ENCODE assay signal across 16 mouse cellular contexts in genomic region chr13:77263400-77264179, GRCm38 (mm10).
DNase-seq lines count a peak whose midpoint lies in the region; ATAC-seq and TF ChIP-seq lines count a peak whose summit lies in the region.
"Had no signal": no experiment of that assay in that cellular context is flagged by ENCODE, and none has a peak within 500 bp of the region (broad histone marks: within the 10 kb centered on the region; RNA-seq: fewer than 3 reads in every experiment).

No protein-coding gene starts in this region.

- H3K4me1 ChIP-seq in hindbrain, embryonic 10.5 days (replicated peaks) = no peaks in the 10 kb centered on the region
- no peaks in the 10 kb centered on the region for H3K4me1 ChIP-seq in hindbrain, embryonic 16.5 days (ENCODE audit: control insufficient read depth, insufficient read depth, low read depth, low read length)
- peaks cover 12% of the 10 kb centered on the region for H3K4me1 ChIP-seq in limb, embryonic 13.5 days
- H3K4me1 ChIP-seq: hindbrain, embryonic 13.5 days had no signal

- no peak overlapping the region for H3K27ac ChIP-seq in hindbrain, embryonic 10.5 days
- no peak overlapping the region for H3K27ac ChIP-seq in hindbrain, embryonic 16.5 days (ENCODE audit: low read depth, low read length)
- no peak overlapping the region for H3K27ac ChIP-seq in limb, embryonic 13.5 days
- H3K27ac ChIP-seq: heart, adult 2 months; hindbrain, embryonic 13.5 days; stomach, postnatal 0 days had no signal

- TF ChIP-seq CTCF in brain, embryonic 14.5 days (IDR thresholded peaks at IDR 0.05; ENCODE audit: borderline replicate concordance, extremely low read depth, insufficient read depth, insufficient read length) = no peak

- peak; percentile 8 for DNase-seq in hindbrain, embryonic 10.5 days (ENCODE audit: low spot score)
- peak; percentile 8 for DNase-seq in brain, embryonic 14.5 days (ENCODE audit: low read depth)
- peak; percentile 17 for DNase-seq in embryo, embryonic 9.5 days (ENCODE audit: extremely low spot score)
- no peak for DNase-seq in thymus, adult 18-20 months
- DNase-seq: B cell, adult 2 months; cerebellum, adult 11-12 months; heart, adult 2 months; lung, adult 2 months; right cerebral cortex, adult 18-20 months; thymus, postnatal 25 days had no signal

- ATAC-seq in hindbrain, embryonic 16.5 days = no peak
- ATAC-seq in limb, embryonic 13.5 days (ENCODE audit: low FRiP score, low read depth) = peak; percentile 64; the same call in 1 of the 2 replicates
- ATAC-seq in activated CD4-positive, CD25-positive, alpha-beta regulatory T cell, adult 4 months = no peak
- ATAC-seq: intestine, postnatal 0 days had no signal

- no peaks in the 10 kb centered on the region for H3K36me3 ChIP-seq in hindbrain, embryonic 10.5 days
- H3K36me3 ChIP-seq in hindbrain, embryonic 16.5 days (ENCODE audit: control insufficient read depth, insufficient read depth, low read length) = no peaks in the 10 kb centered on the region
- no peaks in the 10 kb centered on the region for H3K36me3 ChIP-seq in limb, embryonic 13.5 days
- H3K36me3 ChIP-seq: hindbrain, embryonic 13.5 days had no signal

- H3K9ac ChIP-seq in hindbrain, embryonic 16.5 days (ENCODE audit: low read depth, low read length) = no peak overlapping the region
- no peak overlapping the region for H3K9ac ChIP-seq in limb, embryonic 13.5 days
- H3K9ac ChIP-seq: hindbrain, embryonic 13.5 days had no signal

- no peak overlapping the region for H3K4me2 ChIP-seq in hindbrain, embryonic 16.5 days (ENCODE audit: low read length)
- H3K4me2 ChIP-seq in limb, embryonic 13.5 days (replicated peaks) = no peak overlapping the region
- H3K4me2 ChIP-seq: hindbrain, embryonic 13.5 days had no signal

- no peaks in the 10 kb centered on the region for H3K27me3 ChIP-seq in hindbrain, embryonic 10.5 days (ENCODE audit: insufficient read depth, poor library complexity, severe bottlenecking)
- H3K27me3 ChIP-seq in hindbrain, embryonic 16.5 days (replicated peaks; ENCODE audit: control insufficient read depth, insufficient read depth, low read length) = no peaks in the 10 kb centered on the region
- H3K27me3 ChIP-seq in limb, embryonic 13.5 days = peaks cover 17% of the 10 kb centered on the region; the same call in 1 of the 2 replicates
- H3K27me3 ChIP-seq: hindbrain, embryonic 13.5 days had no signal

- no peaks in the 10 kb centered on the region for H3K9me3 ChIP-seq in hindbrain, embryonic 10.5 days
- no peaks in the 10 kb centered on the region for H3K9me3 ChIP-seq in hindbrain, embryonic 16.5 days (ENCODE audit: control insufficient read depth, low read length)
- H3K9me3 ChIP-seq in limb, embryonic 13.5 days = no peaks in the 10 kb centered on the region
- H3K9me3 ChIP-seq: hindbrain, embryonic 13.5 days had no signal

- no peak overlapping the region for H3K4me3 ChIP-seq in hindbrain, embryonic 10.5 days
- no peak overlapping the region for H3K4me3 ChIP-seq in hindbrain, embryonic 16.5 days (ENCODE audit: low read length)
- no peak overlapping the region for H3K4me3 ChIP-seq in limb, embryonic 13.5 days
- H3K4me3 ChIP-seq: heart, adult 2 months; hindbrain, embryonic 13.5 days had no signal

- 64% methylated on average over 7 of the region's 7 CpGs for WGBS in hindbrain, embryonic 10.5 days
- 77% methylated on average over 7 of the region's 7 CpGs for WGBS in hindbrain, embryonic 16.5 days
- WGBS in limb, embryonic 13.5 days = 6% methylated on average over 7 of the region's 7 CpGs

- no peak for TF ChIP-seq POLR2A in brain, embryonic 14.5 days (IDR thresholded peaks at IDR 0.05; ENCODE audit: borderline replicate concordance, extremely low read depth, insufficient read depth, insufficient read length, poor library complexity, severe bottlenecking)

Comparison
In these comparisons a context has a peak if more than half of its experiments do, and no peak if none do; other contexts are left out.
1. DNase-seq: peak in hindbrain, embryonic 10.5 days (single experiment), brain, embryonic 14.5 days (single experiment) and embryo, embryonic 9.5 days (single experiment); none in thymus, adult 18-20 months (0 of 2).